ENCODE assay signal across 8 mouse cellular contexts in genomic region chr19:4169810-4170209, GRCm38 (mm10). TPM values are rescaled to one million over a fixed set of nuclear protein-coding genes. Genes with fewer than 3 reads are reported as not detected.
DNase-seq lines count a peak whose midpoint lies in the region; ATAC-seq and TF ChIP-seq lines count a peak whose summit lies in the region.

No protein-coding gene starts in this region.

- H3K27ac ChIP-seq in heart, embryonic 10.5 days = peak overlapping the region; percentile 91
- H3K27ac ChIP-seq in ES-Bruce4 (ENCODE audit: insufficient read depth, low read length) = no peak overlapping the region
- peak overlapping the region; percentile 67 for H3K27ac ChIP-seq in forebrain, embryonic 11.5 days (ENCODE audit: low read depth, low read length)
- H3K27ac ChIP-seq in liver, embryonic 12.5 days = peak overlapping the region; percentile 81

- H3K9me3 ChIP-seq in heart, embryonic 10.5 days = no peaks in the 10 kb centered on the region
- no peaks in the 10 kb centered on the region for H3K9me3 ChIP-seq in ES-Bruce4 (replicated peaks; ENCODE audit: control insufficient read depth, insufficient read depth, low read length, poor library complexity, severe bottlenecking)
- no peaks in the 10 kb centered on the region for H3K9me3 ChIP-seq in forebrain, embryonic 11.5 days (ENCODE audit: control insufficient read depth, low read length)
- no peaks in the 10 kb centered on the region for H3K9me3 ChIP-seq in liver, embryonic 12.5 days (replicated peaks)

- peak overlapping the region; percentile 68 for H3K9ac ChIP-seq in ES-Bruce4 (ENCODE audit: low read depth, poor library complexity, severe bottlenecking)
- H3K9ac ChIP-seq in forebrain, embryonic 11.5 days (ENCODE audit: low read length) = peak overlapping the region; percentile 75
- peak overlapping the region; percentile 82 for H3K9ac ChIP-seq in liver, embryonic 12.5 days

- TF ChIP-seq POLR2A in ES-Bruce4 (IDR thresholded peaks at IDR 0.05; ENCODE audit: insufficient read depth, low read length) = no peak

- peak overlapping the region; percentile 56 for H3K4me3 ChIP-seq in heart, embryonic 10.5 days
- H3K4me3 ChIP-seq in ES-Bruce4 (ENCODE audit: low read depth, low read length) = peak overlapping the region; percentile 87
- peak overlapping the region; percentile 37 for H3K4me3 ChIP-seq in forebrain, embryonic 11.5 days (ENCODE audit: low read depth, low read length)
- H3K4me3 ChIP-seq in liver, embryonic 12.5 days = peak overlapping the region; percentile 62

- no peaks in the 10 kb centered on the region for H3K36me3 ChIP-seq in heart, embryonic 10.5 days
- no peaks in the 10 kb centered on the region for H3K36me3 ChIP-seq in ES-Bruce4 (ENCODE audit: control insufficient read depth, insufficient read depth, low read length, poor library complexity, severe bottlenecking)
- no peaks in the 10 kb centered on the region for H3K36me3 ChIP-seq in forebrain, embryonic 11.5 days (ENCODE audit: control insufficient read depth, insufficient read depth, low read length)
- H3K36me3 ChIP-seq in liver, embryonic 12.5 days = no peaks in the 10 kb centered on the region

- 0 out of 2 replicates have a peak, but pooled peaks cover 3% of the 10 kb centered on the region for H3K27me3 ChIP-seq in heart, embryonic 10.5 days (ENCODE audit: insufficient read depth, poor library complexity, severe bottlenecking)
- no peaks in the 10 kb centered on the region for H3K27me3 ChIP-seq in ES-Bruce4 (ENCODE audit: control insufficient read depth, insufficient read depth, low read length, poor library complexity, severe bottlenecking)
- H3K27me3 ChIP-seq in forebrain, embryonic 11.5 days (ENCODE audit: control insufficient read depth, insufficient read depth, low read length) = no peaks in the 10 kb centered on the region
- H3K27me3 ChIP-seq in liver, embryonic 12.5 days (replicated peaks) = peaks cover 11% of the 10 kb centered on the region; the same call in 1 of the 2 replicates

- H3K4me2 ChIP-seq in forebrain, embryonic 11.5 days (ENCODE audit: low read depth, low read length, severe bottlenecking) = peak overlapping the region; percentile 92
- peak overlapping the region; percentile 97 for H3K4me2 ChIP-seq in liver, embryonic 12.5 days

- no peak for DNase-seq in heart, embryonic 10.5 days (ENCODE audit: low spot score)
- DNase-seq in heart, adult 8-10 months (ENCODE audit: low spot score) = no peak
- DNase-seq in forebrain, embryonic 11.5 days (ENCODE audit: low spot score) = no peak
- no peak for DNase-seq in adrenal gland, postnatal 14 days
- DNase-seq in ovary, adult 18-20 months (ENCODE audit: low spot score) = no peak

- no peak for TF ChIP-seq CTCF in ES-Bruce4 (IDR thresholded peaks at IDR 0.05; ENCODE audit: low read depth, low read length)

- H3K4me1 ChIP-seq in heart, embryonic 10.5 days = peaks cover 32% of the 10 kb centered on the region
- H3K4me1 ChIP-seq in ES-Bruce4 (ENCODE audit: control insufficient read depth, insufficient read depth, low read length) = no peaks in the 10 kb centered on the region
- peaks cover 6% of the 10 kb centered on the region for H3K4me1 ChIP-seq in forebrain, embryonic 11.5 days (replicated peaks; ENCODE audit: control insufficient read depth, insufficient read depth, low read length)
- H3K4me1 ChIP-seq in liver, embryonic 12.5 days = peaks cover 57% of the 10 kb centered on the region

- no peak for TF ChIP-seq EP300 in ES-Bruce4 (IDR thresholded peaks at IDR 0.05; ENCODE audit: insufficient read depth, low read depth, low read length)

- WGBS in heart, embryonic 10.5 days = 7% methylated on average over 27 of the region's 27 CpGs
- 10% methylated on average over 27 of the region's 27 CpGs for WGBS in forebrain, embryonic 11.5 days
- WGBS in liver, embryonic 12.5 days (ENCODE audit: insufficient replicate concordance) = 16% methylated on average over 27 of the region's 27 CpGs

- ATAC-seq in forebrain, embryonic 11.5 days (replicated peaks; ENCODE audit: low FRiP score) = peak; percentile 63
- ATAC-seq in liver, embryonic 12.5 days = peak; percentile 41
- ATAC-seq in granulocyte monocyte progenitor cell, adult 5-6 weeks (replicated peaks; ENCODE audit: poor library complexity, severe bottlenecking) = no peak; the same call in 1 of the 2 replicates

RNA-seq across cellular contexts. Expression of gene Carns1, which starts 5.5 kb away (rescaled TPM):
- 2.3 and 2.8 TPM in 2 replicates for polyA plus RNA-seq in heart, embryonic 10.5 days (2016; fragmentation: Nextera tagmentation; extraction: Ambion mirVana)
- total RNA-seq in heart, adult 8-10 months (2022) = 10 to 100 TPM; 28.3 to 37.5 (median 30.5) TPM
- polyA plus RNA-seq in ES-Bruce4 (2011; ENCODE audit: insufficient read depth, insufficient read length, low read depth, missing spikeins) = 1.7 and 2.1 TPM in 2 replicates
- 3.1 and 3.2 TPM in 2 replicates for polyA plus RNA-seq in forebrain, embryonic 11.5 days (2014; fragmentation: Nextera tagmentation; extraction: Ambion mirVana)
- 0.93 and 1.3 TPM in 2 replicates for polyA plus RNA-seq in liver, embryonic 12.5 days (2016; fragmentation: Nextera tagmentation; extraction: Ambion mirVana)
- total RNA-seq in adrenal gland, postnatal 14 days (2021) = 2.6 and 4.1 TPM in 2 replicates
- total RNA-seq in granulocyte monocyte progenitor cell, adult 5-6 weeks (2014; fragmentation: Nextera tagmentation) = 0.58 and 5.7 TPM in 2 replicates
- total RNA-seq in granulocyte monocyte progenitor cell, adult 5-6 weeks (2017) = 1.1 and 2.9 TPM in 2 replicates

RNA-seq across cellular contexts. Expression of gene Rps6kb2, which starts 6.7 kb away (rescaled TPM):
- polyA plus RNA-seq in heart, embryonic 10.5 days (2016; fragmentation: Nextera tagmentation; extraction: Ambion mirVana) = 53.4 and 57.0 TPM in 2 replicates
- total RNA-seq in heart, adult 8-10 months (2022) = 10 to 100 TPM; 15.6 to 17.9 (median 17.0) TPM
- polyA plus RNA-seq in ES-Bruce4 (2011; ENCODE audit: insufficient read depth, insufficient read length, low read depth, missing spikeins) = 17.1 and 27.3 TPM in 2 replicates
- polyA plus RNA-seq in forebrain, embryonic 11.5 days (2014; fragmentation: Nextera tagmentation; extraction: Ambion mirVana) = 50.1 and 55.8 TPM in 2 replicates
- polyA plus RNA-seq in liver, embryonic 12.5 days (2016; fragmentation: Nextera tagmentation; extraction: Ambion mirVana) = 39.1 and 39.4 TPM in 2 replicates
- total RNA-seq in adrenal gland, postnatal 14 days (2021) = 29.1 and 34.4 TPM in 2 replicates
- 42.5 and 45.6 TPM in 2 replicates for total RNA-seq in granulocyte monocyte progenitor cell, adult 5-6 weeks (2014; fragmentation: Nextera tagmentation)
- 21.0 and 31.6 TPM in 2 replicates for total RNA-seq in granulocyte monocyte progenitor cell, adult 5-6 weeks (2017)

RNA-seq across cellular contexts. Expression of gene Ptprcap, which starts 16.4 kb away (rescaled TPM):
- polyA plus RNA-seq in heart, embryonic 10.5 days (2016; fragmentation: Nextera tagmentation; extraction: Ambion mirVana) = 1.8 and 4.4 TPM in 2 replicates
- total RNA-seq in heart, adult 8-10 months (2022) = 1 to 10 TPM in 3 of 4 experiments, under 1 TPM in 1; 0.73 to 2.4 (median 1.3) TPM
- polyA plus RNA-seq in ES-Bruce4 (2011; ENCODE audit: insufficient read depth, insufficient read length, low read depth, missing spikeins) = not detected in 2 replicates
- polyA plus RNA-seq in forebrain, embryonic 11.5 days (2014; fragmentation: Nextera tagmentation; extraction: Ambion mirVana) = 0.52 and 0.96 TPM in 2 replicates
- 24.3 and 26.2 TPM in 2 replicates for polyA plus RNA-seq in liver, embryonic 12.5 days (2016; fragmentation: Nextera tagmentation; extraction: Ambion mirVana)
- 4.4 and 27.5 TPM in 2 replicates for total RNA-seq in adrenal gland, postnatal 14 days (2021)
- 40.8 and 53.6 TPM in 2 replicates for total RNA-seq in granulocyte monocyte progenitor cell, adult 5-6 weeks (2014; fragmentation: Nextera tagmentation)
- 64.9 and 84.1 TPM in 2 replicates for total RNA-seq in granulocyte monocyte progenitor cell, adult 5-6 weeks (2017)

RNA-seq across cellular contexts. Expression of gene Tbc1d10c, which starts 21.3 kb away (rescaled TPM):
- 0.94 and 1.5 TPM in 2 replicates for polyA plus RNA-seq in heart, embryonic 10.5 days (2016; fragmentation: Nextera tagmentation; extraction: Ambion mirVana)
- total RNA-seq in heart, adult 8-10 months (2022) = 10 to 100 TPM in 2 of 4 experiments, 1 to 10 TPM in 2; 8.6 to 19.6 (median 12.4) TPM
- polyA plus RNA-seq in ES-Bruce4 (2011; ENCODE audit: insufficient read depth, insufficient read length, low read depth, missing spikeins) = 1.2 TPM in 2 replicates
- 0.43 and 1.3 TPM in 2 replicates for polyA plus RNA-seq in forebrain, embryonic 11.5 days (2014; fragmentation: Nextera tagmentation; extraction: Ambion mirVana)
- polyA plus RNA-seq in liver, embryonic 12.5 days (2016; fragmentation: Nextera tagmentation; extraction: Ambion mirVana) = 4.3 and 4.9 TPM in 2 replicates
- 1.9 and 15.1 TPM in 2 replicates for total RNA-seq in adrenal gland, postnatal 14 days (2021)
- 41.1 and 50.1 TPM in 2 replicates for total RNA-seq in granulocyte monocyte progenitor cell, adult 5-6 weeks (2014; fragmentation: Nextera tagmentation)
- 11.3 and 18.4 TPM in 2 replicates for total RNA-seq in granulocyte monocyte progenitor cell, adult 5-6 weeks (2017)

RNA-seq across cellular contexts. Expression of gene Coro1b, which starts 21.4 kb away (rescaled TPM):
- 135 and 146 TPM in 2 replicates for polyA plus RNA-seq in heart, embryonic 10.5 days (2016; fragmentation: Nextera tagmentation; extraction: Ambion mirVana)
- 10 to 100 TPM; 34.9 to 55.9 (median 42.8) TPM for total RNA-seq in heart, adult 8-10 months (2022)
- polyA plus RNA-seq in ES-Bruce4 (2011; ENCODE audit: insufficient read depth, insufficient read length, low read depth, missing spikeins) = 82.4 and 88.1 TPM in 2 replicates
- 119 and 128 TPM in 2 replicates for polyA plus RNA-seq in forebrain, embryonic 11.5 days (2014; fragmentation: Nextera tagmentation; extraction: Ambion mirVana)
- polyA plus RNA-seq in liver, embryonic 12.5 days (2016; fragmentation: Nextera tagmentation; extraction: Ambion mirVana) = 86.5 and 86.9 TPM in 2 replicates
- 183 and 193 TPM in 2 replicates for total RNA-seq in adrenal gland, postnatal 14 days (2021)
- 143 and 234 TPM in 2 replicates for total RNA-seq in granulocyte monocyte progenitor cell, adult 5-6 weeks (2014; fragmentation: Nextera tagmentation)
- total RNA-seq in granulocyte monocyte progenitor cell, adult 5-6 weeks (2017) = 71.3 and 73.2 TPM in 2 replicates

Comparison
In these comparisons a context has a peak if more than half of its experiments do, and no peak if none do; other contexts are left out.
1. H3K4me3 ChIP-seq: peak in every context shown above with its lines; median percentile 87 in ES-Bruce4; 62 in liver, embryonic 12.5 days; 56 in heart, embryonic 10.5 days; 37 in forebrain, embryonic 11.5 days.